Mouse (Mus musculus): ENCODE measurements around the gene Zfp451. TPM values are rescaled to one million over a fixed set of nuclear protein-coding genes. Genes with fewer than 3 reads are reported as not detected.

The Zfp451 gene
- polyA plus RNA-seq, 1 experiment from 2014 or later = 51.4 TPM

GRCm38 (mm10) chr1:33734001-33734685, 80.3 kb downstream of the Zfp451 start:
- Histone ChIP-seq H3K27me3 (no peaks in the 10 kb centered on the region), H3K4me2 (replicated peaks) (no peak overlapping the region), H3K4me1 (no peaks in the 10 kb centered on the region), H3K4me3 (no peak overlapping the region), H3K27ac (no peak overlapping the region), H3K36me3 (peaks cover 73% of the 10 kb centered on the region), H3K9me3 (replicated peaks) (no peaks in the 10 kb centered on the region), H3K9ac (no peak overlapping the region)
- WGBS = 60% methylated on average over 5 of the region's 5 CpGs
- ATAC-seq (ENCODE audit: low FRiP score) = no peak

GRCm38 (mm10) chr1:33733044-33733443, 81.4 kb downstream of the Zfp451 start:
- no peaks in the 10 kb centered on the region for H3K9me3 ChIP-seq (replicated peaks)
- ATAC-seq (ENCODE audit: low FRiP score) = no peak
- WGBS = 93% methylated on average over 9 of the region's 9 CpGs
- no peak overlapping the region for H3K27ac ChIP-seq
- no peak overlapping the region for H3K4me3 ChIP-seq
- peaks cover 73% of the 10 kb centered on the region for H3K36me3 ChIP-seq
- no peaks in the 10 kb centered on the region for H3K27me3 ChIP-seq
- no peaks in the 10 kb centered on the region for H3K4me1 ChIP-seq
- no peak overlapping the region for H3K4me2 ChIP-seq (replicated peaks)
- H3K9ac ChIP-seq = no peak overlapping the region

GRCm38 (mm10) chr1:33725086-33725485, 89.3 kb downstream of the Zfp451 start:
- no peak for ATAC-seq (ENCODE audit: low FRiP score)
- peaks cover 9% of the 10 kb centered on the region for H3K4me1 ChIP-seq
- H3K27ac ChIP-seq = no peak overlapping the region
- H3K36me3 ChIP-seq = peaks cover 65% of the 10 kb centered on the region
- no peak overlapping the region for H3K4me3 ChIP-seq
- H3K4me2 ChIP-seq (replicated peaks) = no peak overlapping the region
- whole genome bisulfite sequencing = 97% methylated on average over 5 of the region's 5 CpGs
- no peaks in the 10 kb centered on the region for H3K9me3 ChIP-seq (replicated peaks)
- no peak overlapping the region for H3K9ac ChIP-seq
- no peaks in the 10 kb centered on the region for H3K27me3 ChIP-seq

GRCm38 (mm10) chr1:33724516-33724915, 89.9 kb downstream of the Zfp451 start:
- H3K27me3 ChIP-seq = no peaks in the 10 kb centered on the region

GRCm38 (mm10) chr1:33721020-33721419, 93.4 kb downstream of the Zfp451 start:
- peaks cover 9% of the 10 kb centered on the region for H3K4me1 ChIP-seq
- 0 out of 2 replicates have a peak overlapping the region, but pooled peaks have one; percentile 41 for H3K9ac ChIP-seq
- no peak overlapping the region for H3K27ac ChIP-seq
- no peaks in the 10 kb centered on the region for H3K9me3 ChIP-seq (replicated peaks)
- ATAC-seq (ENCODE audit: low FRiP score) = no peak
- WGBS = 84% methylated on average over 7 of the region's 7 CpGs
- peak overlapping the region; percentile 62 for H3K4me2 ChIP-seq (replicated peaks)
- peaks cover 40% of the 10 kb centered on the region for H3K36me3 ChIP-seq
- H3K27me3 ChIP-seq = no peaks in the 10 kb centered on the region
- 0 out of 2 replicates have a peak overlapping the region, but pooled peaks have one; percentile 5 for H3K4me3 ChIP-seq

More at GRCm38 (mm10) chr1:33724516-33724915, 89.9 kb downstream of the Zfp451 start:
- Histone ChIP-seq H3K4me3 (no peak overlapping the region), H3K4me2 (replicated peaks) (no peak overlapping the region), H3K27ac (no peak overlapping the region), H3K36me3 (peaks cover 64% of the 10 kb centered on the region), H3K9ac (no peak overlapping the region), H3K4me1 (peaks cover 9% of the 10 kb centered on the region), H3K9me3 (replicated peaks) (no peaks in the 10 kb centered on the region)
- no peak for ATAC-seq (ENCODE audit: low FRiP score)
- 76% methylated on average over 6 of the region's 6 CpGs for WGBS

- peak overlapping the region; percentile 83 for H3K4me3 ChIP-seq
- no peaks in the 10 kb centered on the region for H3K27me3 ChIP-seq
- peaks cover 32% of the 10 kb centered on the region for H3K36me3 ChIP-seq
- ATAC-seq (ENCODE audit: low FRiP score) = peak; percentile 82
- peak overlapping the region; percentile 91 for H3K9ac ChIP-seq
- H3K27ac ChIP-seq = peak overlapping the region; percentile 93
- H3K4me1 ChIP-seq = peaks cover 9% of the 10 kb centered on the region
- under 1% methylated on average over 28 of the region's 41 CpGs for WGBS
- peak overlapping the region; percentile 62 for H3K4me2 ChIP-seq (replicated peaks)
- no peaks in the 10 kb centered on the region for H3K9me3 ChIP-seq (replicated peaks)
Observed at GRCm38 (mm10) chr1:33720231-33720630, 94.2 kb downstream of the Zfp451 start.

- H3K4me3 ChIP-seq = peak within 1 kb of the TSS; percentile 83
- peaks cover 11% of the 10 kb centered on the region for H3K4me1 ChIP-seq
- no peaks in the 10 kb centered on the region for H3K9me3 ChIP-seq (replicated peaks)
- peaks cover 28% of the 10 kb centered on the region for H3K36me3 ChIP-seq
- WGBS = 1% methylated on average over 50 of the region's 54 CpGs
- no peaks in the 10 kb centered on the region for H3K27me3 ChIP-seq
- peak within 1 kb of the TSS; percentile 62 for H3K4me2 ChIP-seq (replicated peaks)
- peak within 1 kb of the TSS; percentile 91 for H3K9ac ChIP-seq
- H3K27ac ChIP-seq = peak within 1 kb of the TSS; percentile 93
- peak; percentile 97 for ATAC-seq (ENCODE audit: low FRiP score)
Observed at GRCm38 (mm10) chr1:33719733-33720225, 94.6 kb downstream of the Zfp451 start, which contains the start of gene Rab23. Gene Rab23, plus strand, starts transcription at chr1:33719887.

- Histone ChIP-seq H3K27ac (no peak overlapping the region), H3K4me1 (peaks cover 13% of the 10 kb centered on the region), H3K4me3 (no peak overlapping the region), H3K36me3 (peaks cover 11% of the 10 kb centered on the region), H3K9ac (no peak overlapping the region), H3K4me2 (replicated peaks) (no peak overlapping the region), H3K9me3 (replicated peaks) (no peaks in the 10 kb centered on the region), H3K27me3 (no peaks in the 10 kb centered on the region)
- ATAC-seq (ENCODE audit: low FRiP score) = no peak
- 87% methylated on average over 1 of the region's 1 CpGs for WGBS
Observed at GRCm38 (mm10) chr1:33717636-33718035, 96.8 kb downstream of the Zfp451 start.

GRCm38 (mm10) chr1:33714796-33715195, 99.6 kb downstream of the Zfp451 start:
- no peak overlapping the region for H3K4me3 ChIP-seq

GRCm38 (mm10) chr1:33712026-33712425, 102.4 kb downstream of the Zfp451 start:
- ATAC-seq (ENCODE audit: low FRiP score) = no peak
- Histone ChIP-seq H3K9me3 (replicated peaks) (no peaks in the 10 kb centered on the region), H3K4me1 (0 out of 2 replicates have a peak, but pooled peaks cover 4% of the 10 kb centered on the region), H3K27ac (no peak overlapping the region), H3K36me3 (no peaks in the 10 kb centered on the region), H3K9ac (no peak overlapping the region), H3K4me2 (replicated peaks) (no peak overlapping the region), H3K4me3 (no peak overlapping the region), H3K27me3 (no peaks in the 10 kb centered on the region)
- 87% methylated on average over 5 of the region's 5 CpGs for WGBS

More at GRCm38 (mm10) chr1:33714796-33715195, 99.6 kb downstream of the Zfp451 start:
- Histone ChIP-seq H3K36me3 (no peaks in the 10 kb centered on the region), H3K27me3 (no peaks in the 10 kb centered on the region), H3K9me3 (replicated peaks) (no peaks in the 10 kb centered on the region), H3K4me1 (0 out of 2 replicates have a peak, but pooled peaks cover 4% of the 10 kb centered on the region), H3K9ac (no peak overlapping the region), H3K4me2 (replicated peaks) (peak overlapping the region; percentile 37), H3K27ac (no peak overlapping the region)
- ATAC-seq (ENCODE audit: low FRiP score) = 0 out of 2 replicates have a peak, but pooled peaks have one; percentile 33
- 4% methylated on average over 10 of the region's 10 CpGs for WGBS
